Mouse (Mus musculus) G1E-ER4 (cell line): Measurements from ENCODE around the gene Prune1. TPM values are rescaled to one million over a fixed set of nuclear protein-coding genes. Genes with fewer than 3 reads are reported as not detected.

Experiments used
- GATA1 ChIP-seq: IDR thresholded peaks from one replicate; pipeline ENCODE4 v1.8.0; 2012; ENCODE audit warnings: low read length, inconsistent platforms
- polyA plus RNA-seq: library from polyadenylated mRNA; stranded (reverse); fragments of >175 nt; gene quantifications from 2 replicates; pipeline ENCODE4 v1.2.3, GENCODE M21; 2012

The Prune1 gene
- polyA plus RNA-seq, 1 experiment: 2.4 TPM

GRCm38 (mm10) chr3:95224295-95224694 lies 57.6 kb downstream of the Prune1 start:
- no peak for TF ChIP-seq GATA1

GRCm38 (mm10) chr3:95223041-95223440 lies 58.8 kb downstream of the Prune1 start:
- TF ChIP-seq GATA1: no peak

- no peak for TF ChIP-seq GATA1
These were observed 63.3 kb downstream of the Prune1 start for GRCm38 (mm10) chr3:95218466-95219137.

GRCm38 (mm10) chr3:95217255-95218134 lies 64.4 kb downstream of the Prune1 start, which contains the start of gene Gabpb2:
TSS of gene Gabpb2 (minus strand) at chr3:95217916.
- no peak for TF ChIP-seq GATA1

- no peak for TF ChIP-seq GATA1
These were observed 65.1 kb downstream of the Prune1 start for GRCm38 (mm10) chr3:95216655-95217254.

- no peak for TF ChIP-seq GATA1
These were observed 68.3 kb downstream of the Prune1 start for GRCm38 (mm10) chr3:95213609-95213975.

GRCm38 (mm10) chr3:95210585-95210984 lies 71.3 kb downstream of the Prune1 start:
- TF ChIP-seq GATA1: peak; percentile 28

- no peak for TF ChIP-seq GATA1
These were observed 73.6 kb downstream of the Prune1 start for GRCm38 (mm10) chr3:95208286-95208685.

- no peak for TF ChIP-seq GATA1
These were observed 78.0 kb downstream of the Prune1 start for GRCm38 (mm10) chr3:95203880-95204279.

Other genes with a start within 250 kb of the Prune1 start
- gene Psmd4, start 239.5 kb downstream of the Prune1 start, polyA plus RNA-seq: 165 and 202 TPM in 2 replicates
- gene Pip5k1a, start 175.1 kb downstream of the Prune1 start, polyA plus RNA-seq: 24.3 and 27.7 TPM in 2 replicates
- gene Vps72, start 171.1 kb downstream of the Prune1 start, polyA plus RNA-seq: 298 and 449 TPM in 2 replicates
- gene Tmod4, start 157.6 kb downstream of the Prune1 start, polyA plus RNA-seq: 0.24 and 0.26 TPM in 2 replicates
- gene Scnm1, start 148.1 kb downstream of the Prune1 start, polyA plus RNA-seq: 5.1 and 6.4 TPM in 2 replicates
- 5.6 and 9.6 TPM in 2 replicates for gene Lysmd1, start 148.0 kb downstream of the Prune1 start, polyA plus RNA-seq
- not detected in 2 replicates for gene Tnfaip8l2, start 139.7 kb downstream of the Prune1 start, polyA plus RNA-seq
- gene Sema6c, start 121.6 kb downstream of the Prune1 start, polyA plus RNA-seq: 1.6 and 2.4 TPM in 2 replicates
- gene Gabpb2, start 64.2 kb downstream of the Prune1 start, polyA plus RNA-seq: 3.0 and 3.9 TPM in 2 replicates
- 142 and 147 TPM in 2 replicates for gene Cdc42se1, start 53.3 kb downstream of the Prune1 start, polyA plus RNA-seq
- 2.4 and 4.8 TPM in 2 replicates for gene Mllt11, start 49.9 kb downstream of the Prune1 start, polyA plus RNA-seq
- not detected in 2 replicates for gene Gm128, start 40.5 kb downstream of the Prune1 start, polyA plus RNA-seq
- not detected in 2 replicates for gene Bnipl, start 30.9 kb downstream of the Prune1 start, polyA plus RNA-seq
- 82.1 and 111 TPM in 2 replicates for gene Mindy1, start 731 bp downstream of the Prune1 start, polyA plus RNA-seq
- 0.97 and 1.0 TPM in 2 replicates for gene Anxa9, start 25.1 kb upstream of the Prune1 start, polyA plus RNA-seq
- gene Cers2, start 32.7 kb upstream of the Prune1 start, polyA plus RNA-seq: 461 and 746 TPM in 2 replicates
- 54.7 and 74.2 TPM in 2 replicates for gene Setdb1, start 75.1 kb upstream of the Prune1 start, polyA plus RNA-seq
- not detected in 2 replicates for gene 4930558C23Rik, start 120.8 kb upstream of the Prune1 start, polyA plus RNA-seq
- 49.7 and 51.0 TPM in 2 replicates for gene Arnt, start 152.3 kb upstream of the Prune1 start, polyA plus RNA-seq
- not detected in 2 replicates for gene Ctsk, start 217.2 kb upstream of the Prune1 start, polyA plus RNA-seq
- not detected in 2 replicates for gene Ctss, start 244.7 kb upstream of the Prune1 start, polyA plus RNA-seq